In the genomic region with DNA sequence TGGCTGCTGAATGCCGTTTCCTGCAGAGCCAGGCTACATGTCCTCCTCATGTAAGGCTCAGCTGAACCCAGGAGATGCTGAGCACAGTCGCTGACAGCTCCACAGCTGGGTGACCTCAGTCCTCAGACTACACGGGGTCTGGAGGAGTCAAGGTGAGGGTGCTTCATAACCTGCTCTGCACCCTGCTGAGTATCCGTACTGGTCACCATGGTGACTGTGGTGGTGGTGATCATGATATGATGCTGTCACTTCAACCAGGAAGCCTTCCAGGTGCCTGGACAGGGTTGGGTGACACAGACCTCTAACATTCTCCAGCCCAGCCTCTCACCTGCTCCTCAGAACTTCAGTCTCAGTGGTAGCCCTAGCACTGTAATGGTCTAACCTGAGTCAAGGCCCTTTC, we compare ENCODE assay signal across 40 mouse cellular contexts. TPM values are rescaled to one million over a fixed set of nuclear protein-coding genes. Genes with fewer than 3 reads are reported as not detected.
"Had no signal": no experiment of that assay in that cellular context is flagged by ENCODE, and none has a peak within 500 bp of the region (broad histone marks: within the 10 kb centered on the region; RNA-seq: fewer than 3 reads in every experiment).

No protein-coding gene starts in this region.

- ATAC-seq: hindbrain, embryonic 16.5 days; hindbrain, postnatal 0 days; inflammation-experienced regulatory T-cells, adult 6 months; intestine, embryonic 15.5 days; intestine, embryonic 16.5 days; intestine, postnatal 0 days had no signal

- H3K4me3 ChIP-seq: heart, embryonic 10.5 days; heart, embryonic 12.5 days; heart, embryonic 13.5 days; heart, embryonic 15.5 days; hindbrain, embryonic 10.5 days; hindbrain, embryonic 12.5 days; hindbrain, embryonic 13.5 days; hindbrain, embryonic 15.5 days; intestine, embryonic 15.5 days; kidney, embryonic 15.5 days; layer of hippocampus, adult 2 months had no signal

- H3K27me3 ChIP-seq: heart, embryonic 12.5 days; heart, embryonic 13.5 days; heart, embryonic 15.5 days; hindbrain, embryonic 15.5 days; intestine, embryonic 15.5 days; kidney, embryonic 15.5 days had no signal

- H3K36me3 ChIP-seq: heart, embryonic 15.5 days; hindbrain, embryonic 15.5 days; intestine, embryonic 15.5 days had no signal

- H3K4me2 ChIP-seq: heart, embryonic 11.5 days; heart, embryonic 12.5 days; heart, embryonic 13.5 days; heart, embryonic 15.5 days; hindbrain, embryonic 12.5 days; hindbrain, embryonic 13.5 days; hindbrain, embryonic 14.5 days; hindbrain, embryonic 15.5 days; intestine, embryonic 15.5 days; kidney, embryonic 15.5 days had no signal

- DNase-seq: heart, postnatal 10 days; heart, postnatal 14 days; heart, postnatal 36 days; kidney, adult 11 months; kidney, adult 18-20 months; kidney, adult 2 months; kidney, adult 8-10 months; kidney, adult 9 months; kidney, postnatal 10 days; kidney, postnatal 14 days; kidney, postnatal 25 days; kidney, postnatal 36 days; kidney, postnatal 4 days; layer of hippocampus, adult 9-11 months; layer of hippocampus, postnatal 36 days had no signal

- H3K27ac ChIP-seq: heart, embryonic 10.5 days; heart, embryonic 13.5 days; heart, embryonic 15.5 days; hindbrain, embryonic 10.5 days; hindbrain, embryonic 12.5 days; hindbrain, embryonic 13.5 days; hindbrain, embryonic 14.5 days; hindbrain, embryonic 15.5 days; hindbrain, postnatal 0 days; intestine, embryonic 15.5 days; kidney, embryonic 15.5 days; kidney, postnatal 0 days; layer of hippocampus, adult 2 months had no signal

- H3K9ac ChIP-seq: heart, embryonic 12.5 days; heart, embryonic 13.5 days; heart, embryonic 15.5 days; hindbrain, embryonic 12.5 days; hindbrain, embryonic 13.5 days; hindbrain, embryonic 14.5 days; hindbrain, embryonic 15.5 days; intestine, embryonic 15.5 days; kidney, embryonic 15.5 days had no signal

- H3K9me3 ChIP-seq: heart, embryonic 10.5 days; heart, embryonic 12.5 days; heart, embryonic 13.5 days; heart, embryonic 15.5 days; hindbrain, embryonic 10.5 days; hindbrain, embryonic 12.5 days; hindbrain, embryonic 13.5 days; hindbrain, embryonic 15.5 days; intestine, embryonic 15.5 days; kidney, embryonic 15.5 days had no signal

RNA-seq across cellular contexts. Expression of gene Rbp1, which starts 15.1 kb away (rescaled TPM):
- polyA plus RNA-seq: inflammation-experienced regulatory T-cells, adult 6 months had no signal

RNA-seq across cellular contexts. Expression of gene Rbp2, which starts 48.1 kb away (rescaled TPM):
- total RNA-seq: heart, adult 8-10 months; heart, postnatal 14 days; heart, postnatal 36 days; hematopoietic stem cell, adult 5-6 weeks; layer of hippocampus, adult 2 months; layer of hippocampus, adult 8-10 months; layer of hippocampus, postnatal 14 days; layer of hippocampus, postnatal 25 days; layer of hippocampus, postnatal 36 days had no signal
- polyA plus RNA-seq: heart, embryonic 13.5 days; heart, postnatal 0 days; inflammation-experienced regulatory T-cells, adult 6 months; kidney, adult 2 months had no signal
